Mouse (Mus musculus) MEL (cell line): Measurements from ENCODE around the gene Cacng5. TPM values are rescaled to one million over a fixed set of nuclear protein-coding genes. Genes with fewer than 3 reads are reported as not detected.

Experiments
- DNase-seq: peaks from one replicate; pipeline ENCODE4 v3.0.0; 2011; ENCODE audit warnings: low read depth, low spot score
- H3K27ac ChIP-seq: 2 replicates; pipeline ENCODE4 v1.5.1; 2012; ENCODE audit warnings: low read depth, mild to moderate bottlenecking, control low read depth, low read length, moderate library complexity; ENCODE audit not compliant: control insufficient read depth
- H3K27me3 ChIP-seq, 2 experiments: fragments of 150-350 bp in 1 of 2; sonication (generic) in 1 of 2; 2 replicates each; pipeline ENCODE4 v1.6.1; 2012; ENCODE audit warnings: low read length in 2 of 2, mild to moderate bottlenecking in 2 of 2, improper control_type of control experiment in 1 of 2, moderate library complexity in 1 of 2; ENCODE audit not compliant: insufficient read depth in 2 of 2, control insufficient read depth in 1 of 2
- H3K36me3 ChIP-seq, 2 experiments: 2 replicates each; pipeline ENCODE4 v1.6.1; 2012 to 2014; ENCODE audit warnings: low read length in 2 of 2, improper control_type of control experiment in 1 of 2, inconsistent platforms in 1 of 2, mild to moderate bottlenecking in 1 of 2; ENCODE audit not compliant: insufficient read depth in 2 of 2, control insufficient read depth in 1 of 2
- H3K4me1 ChIP-seq, 2 experiments: fragments of 150-350 bp in 1 of 2; sonication (generic) in 1 of 2; 2 replicates each; pipeline ENCODE4 v1.6.1; 2012; ENCODE audit warnings: low read length in 2 of 2, improper control_type of control experiment in 1 of 2, mild to moderate bottlenecking in 1 of 2; ENCODE audit not compliant: insufficient read depth in 2 of 2, control insufficient read depth in 1 of 2
- H3K4me3 ChIP-seq, 2 experiments: fragments of 150-350 bp in 1 of 2; sonication (generic) in 1 of 2; 2 replicates each; pipeline ENCODE4 v1.5.1; 2012; ENCODE audit warnings: low read depth in 2 of 2, low read length in 2 of 2, mild to moderate bottlenecking in 2 of 2, moderate library complexity in 2 of 2, control low read depth in 1 of 2, improper control_type of control experiment in 1 of 2; ENCODE audit not compliant: control insufficient read depth in 1 of 2, insufficient read depth in 1 of 2
- H3K79me2 ChIP-seq: 2 replicates; pipeline ENCODE4 v1.6.1; 2012; ENCODE audit warnings: mild to moderate bottlenecking, low read length, moderate library complexity; ENCODE audit not compliant: control insufficient read depth, poor library complexity, insufficient read depth
- H3K9ac ChIP-seq: 2 replicates; pipeline ENCODE4 v1.6.1; 2012; ENCODE audit warnings: low read depth, mild to moderate bottlenecking, control low read depth, low read length, moderate library complexity; ENCODE audit not compliant: control insufficient read depth, poor library complexity, severe bottlenecking
- H3K9me3 ChIP-seq: fragments of 150-350 bp; sonication (generic); replicated peaks from 2 replicates; pipeline ENCODE4 v1.6.1; 2012; ENCODE audit warnings: mild to moderate bottlenecking, low read length, improper control_type of control experiment, moderate library complexity; ENCODE audit not compliant: insufficient read depth
- BHLHE40 ChIP-seq: IDR thresholded peaks from 2 replicates; pipeline ENCODE4 v1.6.1; 2012; ENCODE audit warnings: low read depth, mild to moderate bottlenecking, inconsistent platforms, low read length, improper control_type of control experiment, borderline replicate concordance
- CHD1 ChIP-seq: IDR thresholded peaks from 2 replicates; pipeline ENCODE4 v1.6.1; 2012; ENCODE audit warnings: low read depth, mild to moderate bottlenecking, inconsistent platforms, low read length, improper control_type of control experiment
- CTCF ChIP-seq, 3 experiments: IDR thresholded peaks in 2 of 3; conservative IDR thresholded peaks in 1 of 3; 2 replicates each; pipeline ENCODE4 v1.5.1; 2011 to 2012; ENCODE audit warnings: low read length in 3 of 3, low read depth in 2 of 3, mild to moderate bottlenecking in 2 of 3, improper control_type of control experiment in 1 of 3, inconsistent platforms in 1 of 3, mixed read lengths in 1 of 3, moderate library complexity in 1 of 3; ENCODE audit not compliant: control insufficient read depth in 1 of 3, insufficient read depth in 1 of 3, poor library complexity in 1 of 3, severe bottlenecking in 1 of 3
- E2F4 ChIP-seq: IDR thresholded peaks from 2 replicates; pipeline ENCODE4 v1.6.1; 2011; ENCODE audit warnings: low read depth, low read length, improper control_type of control experiment, borderline replicate concordance
- ELF1 ChIP-seq: IDR thresholded peaks from 2 replicates; pipeline ENCODE4 v1.6.1; 2014; ENCODE audit warnings: low read depth, mild to moderate bottlenecking, inconsistent platforms, low read length, improper control_type of control experiment, moderate library complexity
- EP300 ChIP-seq, 2 experiments: IDR thresholded peaks; 2 replicates each; pipeline ENCODE4 v1.6.1; 2011; ENCODE audit warnings: improper control_type of control experiment in 2 of 2, low read length in 2 of 2, low read depth in 1 of 2, mild to moderate bottlenecking in 1 of 2
- ETS1 ChIP-seq: IDR thresholded peaks from 2 replicates; pipeline ENCODE4 v1.6.1; 2012; ENCODE audit warnings: low read depth, mild to moderate bottlenecking, inconsistent platforms, low read length, improper control_type of control experiment, moderate library complexity
- GABPA ChIP-seq: IDR thresholded peaks from 2 replicates; pipeline ENCODE4 v1.6.1; 2012; ENCODE audit warnings: low read depth, mild to moderate bottlenecking, inconsistent platforms, low read length, improper control_type of control experiment, moderate library complexity
- GATA1 ChIP-seq: IDR thresholded peaks from 2 replicates; pipeline ENCODE4 v1.6.1; 2011; ENCODE audit warnings: low read depth, low read length, improper control_type of control experiment
- HCFC1 ChIP-seq: IDR thresholded peaks from 2 replicates; pipeline ENCODE4 v1.6.1; 2012; ENCODE audit warnings: low read depth, mild to moderate bottlenecking, inconsistent platforms, low read length, improper control_type of control experiment, moderate library complexity
- JUND ChIP-seq: IDR thresholded peaks from 2 replicates; pipeline ENCODE4 v1.6.1; 2011; ENCODE audit warnings: low read depth, mild to moderate bottlenecking, improper control_type of control experiment, low read length
- KAT2A ChIP-seq: conservative IDR thresholded peaks from 2 replicates; pipeline ENCODE4 v1.6.1; 2012; ENCODE audit warnings: low read depth, low read length, improper control_type of control experiment, inconsistent platforms
- MAFK ChIP-seq: IDR thresholded peaks from 2 replicates; pipeline ENCODE4 v1.6.1; 2011; ENCODE audit warnings: low read depth, mild to moderate bottlenecking, low read length, improper control_type of control experiment, borderline replicate concordance
- MAX ChIP-seq: IDR thresholded peaks from 2 replicates; pipeline ENCODE4 v1.6.1; 2011; ENCODE audit warnings: low read length, improper control_type of control experiment
- MAZ ChIP-seq: IDR thresholded peaks from 2 replicates; pipeline ENCODE4 v1.6.1; 2012; ENCODE audit warnings: low read depth, mild to moderate bottlenecking, inconsistent platforms, low read length, improper control_type of control experiment
- MEF2A ChIP-seq: IDR thresholded peaks from 2 replicates; pipeline ENCODE4 v1.6.1; 2014; ENCODE audit warnings: low read depth, mild to moderate bottlenecking, inconsistent platforms, low read length, improper control_type of control experiment; ENCODE audit not compliant: poor library complexity, insufficient replicate concordance, severe bottlenecking; ENCODE audit errors: extremely low read depth
- MXI1 ChIP-seq: IDR thresholded peaks from 2 replicates; pipeline ENCODE4 v1.6.1; 2011; ENCODE audit warnings: mild to moderate bottlenecking, low read depth, low read length, improper control_type of control experiment
- MYC ChIP-seq: IDR thresholded peaks from 2 replicates; pipeline ENCODE4 v1.6.1; 2011; ENCODE audit warnings: low read depth, mild to moderate bottlenecking, low read length, improper control_type of control experiment, moderate library complexity
- NELFE ChIP-seq: IDR thresholded peaks from 2 replicates; pipeline ENCODE4 v1.6.1; 2011; ENCODE audit warnings: low read depth, low read length, improper control_type of control experiment
- POLR2A ChIP-seq, 2 experiments: IDR thresholded peaks; 2 replicates each; pipeline ENCODE4 v1.6.1; 2011 to 2012; ENCODE audit warnings: low read length in 2 of 2, mild to moderate bottlenecking in 2 of 2, control low read depth in 1 of 2, improper control_type of control experiment in 1 of 2, low read depth in 1 of 2, moderate library complexity in 1 of 2; ENCODE audit not compliant: control insufficient read depth in 1 of 2, insufficient read depth in 1 of 2, poor library complexity in 1 of 2
- POLR2AphosphoS2 ChIP-seq: IDR thresholded peaks from 2 replicates; pipeline ENCODE4 v1.6.1; 2011; ENCODE audit warnings: low read length, improper control_type of control experiment
- POLR2AphosphoS5 ChIP-seq: IDR thresholded peaks from 2 replicates; pipeline ENCODE4 v1.6.1; 2012; ENCODE audit warnings: low read depth, borderline replicate concordance, mild to moderate bottlenecking, inconsistent platforms, low read length, moderate library complexity, mixed read lengths
- RAD21 ChIP-seq: IDR thresholded peaks from 2 replicates; pipeline ENCODE4 v1.6.1; 2011; ENCODE audit warnings: mild to moderate bottlenecking, low read depth, low read length, improper control_type of control experiment
- RCOR1 ChIP-seq: IDR thresholded peaks from 2 replicates; pipeline ENCODE4 v1.6.1; 2012; ENCODE audit warnings: low read depth, mild to moderate bottlenecking, inconsistent platforms, low read length, improper control_type of control experiment
- SIN3A ChIP-seq: IDR thresholded peaks from 2 replicates; pipeline ENCODE4 v1.6.1; 2012; ENCODE audit warnings: low read length, improper control_type of control experiment, inconsistent platforms
- SMC3 ChIP-seq: IDR thresholded peaks from 2 replicates; pipeline ENCODE4 v1.6.1; 2011; ENCODE audit warnings: low read depth, low read length, improper control_type of control experiment
- TAL1 ChIP-seq: IDR thresholded peaks from 2 replicates; pipeline ENCODE4 v1.6.1; 2012; ENCODE audit warnings: mild to moderate bottlenecking, inconsistent platforms, low read length, moderate library complexity, mixed read lengths
- TBP ChIP-seq: IDR thresholded peaks from 2 replicates; pipeline ENCODE4 v1.8.0; 2011; ENCODE audit warnings: low read depth, low read length, improper control_type of control experiment
- TCF12 ChIP-seq: IDR thresholded peaks from 2 replicates; pipeline ENCODE4 v1.6.1; 2014; ENCODE audit warnings: low read depth, mild to moderate bottlenecking, inconsistent platforms, low read length, improper control_type of control experiment, moderate library complexity
- UBTF ChIP-seq: IDR thresholded peaks from 2 replicates; pipeline ENCODE4 v1.6.1; 2012; ENCODE audit warnings: low read depth, mild to moderate bottlenecking, inconsistent platforms, low read length, improper control_type of control experiment, moderate library complexity, borderline replicate concordance; ENCODE audit not compliant: insufficient read depth
- USF1 ChIP-seq: IDR thresholded peaks from 2 replicates; pipeline ENCODE4 v1.6.1; 2014; ENCODE audit warnings: low read depth, mild to moderate bottlenecking, inconsistent platforms, low read length, improper control_type of control experiment, moderate library complexity
- USF2 ChIP-seq, 2 experiments: IDR thresholded peaks; 2 replicates each; pipeline ENCODE4 v1.6.1; 2011 to 2012; ENCODE audit warnings: improper control_type of control experiment in 2 of 2, low read length in 2 of 2, borderline replicate concordance in 1 of 2, inconsistent platforms in 1 of 2, low read depth in 1 of 2, mild to moderate bottlenecking in 1 of 2; ENCODE audit not compliant: insufficient read depth in 1 of 2
- ZC3H11A ChIP-seq: IDR thresholded peaks from 2 replicates; pipeline ENCODE4 v1.6.1; 2012; ENCODE audit warnings: low read depth, mild to moderate bottlenecking, inconsistent platforms, low read length, improper control_type of control experiment
- ZNF384 ChIP-seq: IDR thresholded peaks from 2 replicates; pipeline ENCODE4 v1.6.1; 2012; ENCODE audit warnings: low read depth, mild to moderate bottlenecking, inconsistent platforms, low read length, improper control_type of control experiment
- polyA plus RNA-seq, 2 experiments: library from polyadenylated mRNA; stranded (reverse) in 1 of 2; unstranded in 1 of 2; fragments of >175 nt in 1 of 2; fragments of >200 nt in 1 of 2; gene quantifications; 2 replicates each; pipeline versions ENCODE4 v1.2.1 to v1.2.4; 2012; ENCODE audit warnings: low replicate concordance in 2 of 2, low read depth in 1 of 2; ENCODE audit not compliant: insufficient read length in 2 of 2, insufficient read depth in 1 of 2, missing spikeins in 1 of 2
- total RNA-seq: library from RNA; depleted of rRNA; stranded (reverse); fragments of 300-350 nt; gene quantifications from 2 replicates; pipeline ENCODE4 v1.2.3, GENCODE M21; 2012

Cacng5 gene
- total and polyA plus RNA-seq, 3 experiments = not detected

- H3K9ac ChIP-seq = no peak overlapping the region
- peak; percentile 87 for DNase-seq
These were observed 55.6 kb downstream of the Cacng5 start for GRCm38 (mm10) chr11:107859288-107859687.

GRCm38 (mm10) chr11:107853088-107853487 is 61.8 kb downstream of the Cacng5 start:
- Histone ChIP-seq H3K36me3 (no peaks in the 10 kb centered on the region; a peak in 1 of 4 replicates), H3K27ac (no peak overlapping the region), H3K27me3 (no peaks in the 10 kb centered on the region), H3K9me3 (no peaks in the 10 kb centered on the region), H3K4me3 (no peak overlapping the region), H3K79me2 (no peaks in the 10 kb centered on the region), H3K4me1 (0 out of 4 replicates have a peak, but pooled peaks cover 0 to 6% of the 10 kb centered on the region in 2 experiments), H3K9ac (no peak overlapping the region)
- DNase-seq = peak; percentile 67
- TF ChIP-seq TAL1 (no peak), CHD1 (no peak), TBP (no peak), UBTF (no peak), GATA1 (no peak), BHLHE40 (no peak), RAD21 (peak; percentile 91), SIN3A (no peak), ELF1 (no peak), RCOR1 (no peak), USF1 (no peak), MAX (no peak), USF2 (IDR thresholded peaks at IDR 0.05; ENCODE audit: borderline replicate concordance in 1 of 2, insufficient read depth in 1 of 2, low read depth in 1 of 2, low read length in 2 of 2) (no peak), GABPA (no peak), SMC3 (peak; percentile 95), KAT2A (no peak), EP300 (IDR thresholded peaks at IDR 0.05; ENCODE audit: low read depth in 1 of 2, low read length in 2 of 2) (no peak), MAFK (no peak), MEF2A (no peak)

More at GRCm38 (mm10) chr11:107859288-107859687, 55.6 kb downstream of the Cacng5 start:
- Histone ChIP-seq H3K79me2 (no peaks in the 10 kb centered on the region), H3K4me3 (no peak overlapping the region), H3K4me1 (no peaks in the 10 kb centered on the region), H3K27ac (no peak overlapping the region), H3K27me3 (no peaks in the 10 kb centered on the region), H3K36me3 (no peaks in the 10 kb centered on the region), H3K9me3 (no peaks in the 10 kb centered on the region)
- TF ChIP-seq POLR2AphosphoS5 (no peak), POLR2A (IDR thresholded peaks at IDR 0.05; ENCODE audit: control insufficient read depth in 1 of 2, insufficient read depth in 1 of 2, low read depth in 1 of 2, low read length in 2 of 2, poor library complexity in 1 of 2) (no peak), MEF2A (no peak), CTCF (IDR thresholded peaks at IDR 0.05 in 2 of 3, conservative IDR thresholded peaks at IDR 0.05 in 1 of 3; ENCODE audit: control insufficient read depth in 1 of 3, insufficient read depth in 1 of 3, low read depth in 2 of 3, low read length in 3 of 3, poor library complexity in 1 of 3, severe bottlenecking in 1 of 3) (peak; percentile 86 to 97 (median 86)), ETS1 (no peak), E2F4 (no peak), ZNF384 (peak; percentile 92), ELF1 (no peak), SMC3 (peak; percentile 93), TCF12 (0 out of 2 replicates have a peak, but pooled peaks have one; percentile 7), MAZ (no peak), MYC (no peak), UBTF (no peak), EP300 (IDR thresholded peaks at IDR 0.05; ENCODE audit: low read depth in 1 of 2, low read length in 2 of 2) (no peak), KAT2A (no peak), MAX (no peak), NELFE (no peak), TBP (no peak), RAD21 (peak; percentile 91), MXI1 (no peak), JUND (0 out of 2 replicates have a peak, but pooled peaks have one; percentile 26), HCFC1 (no peak), GATA1 (no peak), USF2 (IDR thresholded peaks at IDR 0.05; ENCODE audit: borderline replicate concordance in 1 of 2, insufficient read depth in 1 of 2, low read depth in 1 of 2, low read length in 2 of 2) (no peak), POLR2AphosphoS2 (no peak), ZC3H11A (peak; percentile 76), USF1 (no peak), TAL1 (no peak), CHD1 (no peak), BHLHE40 (0 out of 2 replicates have a peak, but pooled peaks have one; percentile 40), SIN3A (no peak), RCOR1 (no peak)
